Mouse (Mus musculus): ENCODE results near the gene Umps.

The Umps gene

GRCm38 (mm10) chr16:33966538-33967282 is at the start of gene Umps:
Umps (minus strand) TSS chr16:33967038.
- DNase-seq (ENCODE audit: inconsistent age in 2 of 2, low spot score in 1 of 2), result peak; percentile 85 to 96

GRCm38 (mm10) chr16:34011991-34012845 is 45.4 kb upstream of the Umps start:
- no peak for DNase-seq (ENCODE audit: inconsistent age in 2 of 2, low spot score in 1 of 2)

GRCm38 (mm10) chr16:34009567-34009966 is 42.7 kb upstream of the Umps start:
- no peak for DNase-seq (ENCODE audit: inconsistent age in 2 of 2, low spot score in 1 of 2)

- no peak for DNase-seq (ENCODE audit: inconsistent age in 2 of 2, low spot score in 1 of 2)
These were observed 39.1 kb upstream of the Umps start for GRCm38 (mm10) chr16:34005986-34006385.

- no peak for DNase-seq (ENCODE audit: inconsistent age in 2 of 2, low spot score in 1 of 2)
These were observed 37.3 kb upstream of the Umps start for GRCm38 (mm10) chr16:34004128-34004578.

- peak in 1 of 2 experiments; percentile 1 for DNase-seq (ENCODE audit: inconsistent age in 2 of 2, low spot score in 1 of 2)
These were observed 36.8 kb upstream of the Umps start for GRCm38 (mm10) chr16:34003566-34004127.

- peak in 1 of 2 experiments; percentile 34 for DNase-seq (ENCODE audit: inconsistent age in 2 of 2, low spot score in 1 of 2)
These were observed 33.9 kb upstream of the Umps start for GRCm38 (mm10) chr16:34000715-34001114.

- peak; percentile 22 to 73 for DNase-seq (ENCODE audit: inconsistent age in 2 of 2, low spot score in 1 of 2)
These were observed 32.5 kb upstream of the Umps start for GRCm38 (mm10) chr16:33999388-33999787.

GRCm38 (mm10) chr16:33998011-33998410 is 31.2 kb upstream of the Umps start:
- DNase-seq (ENCODE audit: inconsistent age in 2 of 2, low spot score in 1 of 2), result no peak

GRCm38 (mm10) chr16:33996030-33996429 is 29.2 kb upstream of the Umps start:
- peak; percentile 38 to 79 for DNase-seq (ENCODE audit: inconsistent age in 2 of 2, low spot score in 1 of 2)

GRCm38 (mm10) chr16:33995496-33995895 is 28.7 kb upstream of the Umps start:
- no peak for DNase-seq (ENCODE audit: inconsistent age in 2 of 2, low spot score in 1 of 2)

GRCm38 (mm10) chr16:33994321-33994720 is 27.5 kb upstream of the Umps start:
- DNase-seq (ENCODE audit: inconsistent age in 2 of 2, low spot score in 1 of 2), result no peak

- no peak for DNase-seq (ENCODE audit: inconsistent age in 2 of 2, low spot score in 1 of 2)
These were observed 23.9 kb upstream of the Umps start for GRCm38 (mm10) chr16:33990712-33991111.

- no peak for DNase-seq (ENCODE audit: inconsistent age in 2 of 2, low spot score in 1 of 2)
These were observed 22.3 kb upstream of the Umps start for GRCm38 (mm10) chr16:33989106-33989505.

- peak; percentile 62 to 86 for DNase-seq (ENCODE audit: inconsistent age in 2 of 2, low spot score in 1 of 2)
These were observed 21.6 kb upstream of the Umps start for GRCm38 (mm10) chr16:33988358-33989012.

- DNase-seq (ENCODE audit: inconsistent age in 2 of 2, low spot score in 1 of 2), result no peak
These were observed 20.2 kb upstream of the Umps start for GRCm38 (mm10) chr16:33986993-33987392.

GRCm38 (mm10) chr16:33985372-33985771 is 18.5 kb upstream of the Umps start:
- no peak for DNase-seq (ENCODE audit: inconsistent age in 2 of 2, low spot score in 1 of 2)

- no peak for DNase-seq (ENCODE audit: inconsistent age in 2 of 2, low spot score in 1 of 2)
These were observed 16.9 kb upstream of the Umps start for GRCm38 (mm10) chr16:33983712-33984111.

GRCm38 (mm10) chr16:33979855-33980254 is 13.0 kb upstream of the Umps start:
- DNase-seq (ENCODE audit: inconsistent age in 2 of 2, low spot score in 1 of 2), result no peak

- DNase-seq (ENCODE audit: inconsistent age in 2 of 2, low spot score in 1 of 2), result no peak
These were observed 424 bp upstream of the Umps start for GRCm38 (mm10) chr16:33967283-33967640.

GRCm38 (mm10) chr16:33965878-33966537 is 830 bp downstream of the Umps start:
- DNase-seq (ENCODE audit: inconsistent age in 2 of 2, low spot score in 1 of 2), result peak; percentile 75 to 89
